Mouse (Mus musculus): ENCODE measurements around the gene Ccdc38. TPM values are rescaled to one million over a fixed set of nuclear protein-coding genes. Genes with fewer than 3 reads are reported as not detected.

Ccdc38 gene
- polyA plus RNA-seq, 1 experiment from 2014 or later = 0.27 TPM

GRCm38 (mm10) chr10:93620438-93621179 lies 80.2 kb downstream of the Ccdc38 start:
- Histone ChIP-seq H3K4me2 (no peak overlapping the region), H3K36me3 (no peaks in the 10 kb centered on the region), H3K9me3 (no peaks in the 10 kb centered on the region), H3K9ac (no peak overlapping the region), H3K4me1 (replicated peaks) (no peaks in the 10 kb centered on the region), H3K27me3 (no peaks in the 10 kb centered on the region), H3K4me3 (no peak overlapping the region), H3K27ac (no peak overlapping the region)
- 65% methylated on average over 7 of the region's 7 CpGs for WGBS
- no peak for ATAC-seq (ENCODE audit: low FRiP score)

GRCm38 (mm10) chr10:93623725-93624124 lies 83.3 kb downstream of the Ccdc38 start:
- 51% methylated on average over 9 of the region's 9 CpGs for WGBS
- Histone ChIP-seq H3K4me2 (no peak overlapping the region), H3K9ac (no peak overlapping the region), H3K27me3 (no peaks in the 10 kb centered on the region), H3K36me3 (no peaks in the 10 kb centered on the region), H3K4me1 (replicated peaks) (no peaks in the 10 kb centered on the region), H3K4me3 (no peak overlapping the region), H3K27ac (no peak overlapping the region), H3K9me3 (no peaks in the 10 kb centered on the region)
- ATAC-seq (ENCODE audit: low FRiP score) = no peak

- no peak overlapping the region for H3K27ac ChIP-seq
- ATAC-seq (ENCODE audit: low FRiP score) = no peak
- no peak overlapping the region for H3K9ac ChIP-seq
- no peak overlapping the region for H3K4me3 ChIP-seq
- H3K4me2 ChIP-seq = no peak overlapping the region
- H3K4me1 ChIP-seq (replicated peaks) = no peaks in the 10 kb centered on the region
- no peaks in the 10 kb centered on the region for H3K36me3 ChIP-seq
- WGBS = 84% methylated on average over 10 of the region's 10 CpGs
- H3K9me3 ChIP-seq = no peaks in the 10 kb centered on the region
- H3K27me3 ChIP-seq = no peaks in the 10 kb centered on the region
Observed at GRCm38 (mm10) chr10:93624151-93624550, 83.7 kb downstream of the Ccdc38 start.

- no peaks in the 10 kb centered on the region for H3K4me1 ChIP-seq (replicated peaks)
- H3K9ac ChIP-seq = no peak overlapping the region
- H3K27ac ChIP-seq = no peak overlapping the region
- no peaks in the 10 kb centered on the region for H3K36me3 ChIP-seq
- H3K27me3 ChIP-seq = no peaks in the 10 kb centered on the region
- H3K4me3 ChIP-seq = no peak overlapping the region
- WGBS = 88% methylated on average over 5 of the region's 5 CpGs
- no peak for ATAC-seq (ENCODE audit: low FRiP score)
- no peak overlapping the region for H3K4me2 ChIP-seq
- H3K9me3 ChIP-seq = no peaks in the 10 kb centered on the region
Observed at GRCm38 (mm10) chr10:93630310-93630709, 89.9 kb downstream of the Ccdc38 start.

GRCm38 (mm10) chr10:93632086-93632485 lies 91.7 kb downstream of the Ccdc38 start:
- Histone ChIP-seq H3K27me3 (no peaks in the 10 kb centered on the region), H3K4me1 (replicated peaks) (peaks cover 4% of the 10 kb centered on the region; the same call in 1 of the 2 replicates), H3K36me3 (no peaks in the 10 kb centered on the region), H3K9ac (no peak overlapping the region), H3K27ac (no peak overlapping the region), H3K4me2 (no peak overlapping the region), H3K9me3 (no peaks in the 10 kb centered on the region), H3K4me3 (no peak overlapping the region)
- no peak for ATAC-seq (ENCODE audit: low FRiP score)
- WGBS = 80% methylated on average over 4 of the region's 4 CpGs

- WGBS = 92% methylated on average over 5 of the region's 5 CpGs
Observed at GRCm38 (mm10) chr10:93633563-93633962, 93.1 kb downstream of the Ccdc38 start.

More at GRCm38 (mm10) chr10:93633563-93633962, 93.1 kb downstream of the Ccdc38 start:
- H3K4me3 ChIP-seq = no peak overlapping the region
- H3K36me3 ChIP-seq = no peaks in the 10 kb centered on the region
- H3K27me3 ChIP-seq = 0 out of 2 replicates have a peak, but pooled peaks cover 2% of the 10 kb centered on the region
- no peaks in the 10 kb centered on the region for H3K9me3 ChIP-seq
- H3K27ac ChIP-seq = no peak overlapping the region
- no peak for ATAC-seq (ENCODE audit: low FRiP score)
- no peak overlapping the region for H3K9ac ChIP-seq
- H3K4me1 ChIP-seq (replicated peaks) = peaks cover 4% of the 10 kb centered on the region; the same call in 1 of the 2 replicates
- H3K4me2 ChIP-seq = no peak overlapping the region

Other genes starting within 250 kb of the Ccdc38 start
- 10.4 and 13.0 TPM in 2 replicates for gene Elk3, start 229.5 kb upstream of the Ccdc38 start, polyA plus RNA-seq (2015; fragmentation: Nextera tagmentation; extraction: Ambion mirVana)
- 98.4 and 101 TPM in 2 replicates for gene Lta4h, start 87.2 kb upstream of the Ccdc38 start, polyA plus RNA-seq (2015; fragmentation: Nextera tagmentation; extraction: Ambion mirVana)
- not detected in 2 replicates for gene Hal, start 51.9 kb upstream of the Ccdc38 start, polyA plus RNA-seq (2015; fragmentation: Nextera tagmentation; extraction: Ambion mirVana)
- 0.08 and 0.09 TPM in 2 replicates for gene Amdhd1, start 599 bp upstream of the Ccdc38 start, polyA plus RNA-seq (2015; fragmentation: Nextera tagmentation; extraction: Ambion mirVana)
- gene Snrpf, start 49.1 kb downstream of the Ccdc38 start, polyA plus RNA-seq (2015; fragmentation: Nextera tagmentation; extraction: Ambion mirVana) = 80.6 and 84.7 TPM in 2 replicates
- gene Ntn4, start 100.0 kb downstream of the Ccdc38 start, polyA plus RNA-seq (2015; fragmentation: Nextera tagmentation; extraction: Ambion mirVana) = 1.2 and 2.2 TPM in 2 replicates

All from hindbrain, embryonic 13.5 days (tissue).